Mouse (Mus musculus) embryonic facial prominence, embryonic 14.5 days (tissue): ENCODE results near the gene D1Ertd622e. TPM values are rescaled to one million over a fixed set of nuclear protein-coding genes. Genes with fewer than 3 reads are reported as not detected.

ENCODE experiments used
- ATAC-seq: fragments of 200-750 bp; cut with Nextera tagmentation; 2 replicates; pipeline ENCODE4 v1.8.0; 2017; ENCODE audit warnings: low read depth, moderate number of reproducible peaks, moderate TSS enrichment
- DNase-seq: peaks from one replicate; pipeline ENCODE4 v3.0.0-alpha.2; 2015; ENCODE audit warnings: low spot score
- H3K27ac ChIP-seq: fragments of 300-500 bp; sonication (generic); replicated peaks from 2 replicates; pipeline ENCODE4 v1.5.1; 2014; ENCODE audit warnings: low read depth, mild to moderate bottlenecking, low read length, moderate library complexity
- H3K27me3 ChIP-seq: fragments of 300-500 bp; sonication (generic); replicated peaks from 2 replicates; pipeline ENCODE4 v1.6.1; 2014; ENCODE audit warnings: low read length; ENCODE audit not compliant: control insufficient read depth, insufficient read depth
- H3K36me3 ChIP-seq: fragments of 300-500 bp; sonication (generic); 2 replicates; pipeline ENCODE4 v1.6.1; 2014; ENCODE audit warnings: low read length, mixed read lengths; ENCODE audit not compliant: control insufficient read depth, insufficient read depth
- H3K4me1 ChIP-seq: fragments of 300-500 bp; sonication (generic); 2 replicates; pipeline ENCODE4 v1.6.1; 2014; ENCODE audit warnings: antibody characterized with exemption, low read length; ENCODE audit not compliant: control insufficient read depth, insufficient read depth
- H3K4me2 ChIP-seq: fragments of 300-500 bp; sonication (generic); 2 replicates; pipeline ENCODE4 v1.6.1; 2014; ENCODE audit warnings: low read depth, mild to moderate bottlenecking, low read length, moderate library complexity, mixed read lengths
- H3K4me3 ChIP-seq: fragments of 300-500 bp; sonication (generic); 2 replicates; pipeline ENCODE4 v1.5.1; 2014; ENCODE audit warnings: low read depth, mild to moderate bottlenecking, low read length
- H3K9ac ChIP-seq: fragments of 300-500 bp; sonication (generic); 2 replicates; pipeline ENCODE4 v1.6.1; 2014; ENCODE audit warnings: low read depth, mild to moderate bottlenecking, low read length, moderate library complexity, mixed read lengths
- H3K9me3 ChIP-seq: fragments of 300-500 bp; sonication (generic); 2 replicates; pipeline ENCODE4 v1.6.1; 2016; ENCODE audit warnings: low read length; ENCODE audit not compliant: control insufficient read depth
- WGBS: fragments of 180-500 bp; shearing (Covaris S2); extraction: QIAGEN DNeasy Blood & Tissue Kit; methylation state at CpG from one replicate; pipeline ENCODE4 v1.1.7; 2014; 5-methylcytosine and 5-hydroxymethylcytosine counted together
- polyA plus RNA-seq: library from polyadenylated mRNA; unstranded; fragments of >200 nt; fragmentation: Nextera tagmentation; extraction: Ambion mirVana; gene quantifications from 2 replicates; pipeline ENCODE4 v1.2.1, GENCODE M21; 2014

D1Ertd622e gene
- polyA plus RNA-seq, 1 experiment from 2014 or later, result 19.2 TPM

DNA sequence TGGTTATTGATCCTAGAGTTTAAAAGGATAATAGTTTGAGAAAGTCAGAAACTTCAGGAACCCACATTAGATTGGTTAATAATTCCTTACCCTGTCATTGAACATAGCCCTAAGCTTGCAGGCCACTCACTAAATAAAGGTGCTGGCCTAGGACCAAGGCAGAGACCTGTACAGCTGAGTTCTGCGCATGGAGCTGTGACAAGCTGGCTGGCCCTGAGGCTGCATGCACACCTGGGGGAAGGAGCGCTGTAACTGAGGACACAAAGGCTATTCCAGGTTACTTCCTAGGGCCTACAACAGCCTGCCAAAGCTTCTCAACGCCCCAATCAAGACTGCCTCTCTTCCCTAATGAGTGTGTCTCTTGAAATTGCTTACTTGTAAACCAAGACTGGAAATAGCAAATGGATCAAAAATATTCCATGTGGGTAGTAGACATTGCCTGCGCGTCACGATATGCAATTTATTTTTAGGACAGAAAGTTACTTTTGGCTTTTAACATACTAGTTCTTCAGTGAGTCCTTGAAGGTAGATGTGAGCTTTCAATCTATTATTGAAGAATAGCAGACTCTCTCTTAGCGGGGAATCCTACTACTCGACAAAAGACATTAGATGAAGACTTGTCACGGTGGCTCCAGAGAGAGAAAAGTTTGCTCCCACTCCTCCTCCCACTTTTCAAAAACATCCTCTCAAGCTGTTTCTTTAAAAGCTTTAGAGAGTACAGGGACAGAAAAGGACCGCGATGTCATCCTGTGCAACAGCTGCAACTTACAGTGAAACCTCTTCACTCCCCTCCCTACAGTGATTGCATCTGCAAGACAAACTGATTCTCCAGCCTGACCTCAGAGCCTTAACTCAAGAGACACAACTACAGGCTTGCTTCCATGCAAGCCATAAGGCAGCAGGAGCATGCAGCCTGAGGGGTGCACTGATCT is 47.1 kb downstream of the D1Ertd622e start:
- peaks cover 3% of the 10 kb centered on the region; the same call in 1 of the 2 replicates for H3K4me1 ChIP-seq

DNA sequence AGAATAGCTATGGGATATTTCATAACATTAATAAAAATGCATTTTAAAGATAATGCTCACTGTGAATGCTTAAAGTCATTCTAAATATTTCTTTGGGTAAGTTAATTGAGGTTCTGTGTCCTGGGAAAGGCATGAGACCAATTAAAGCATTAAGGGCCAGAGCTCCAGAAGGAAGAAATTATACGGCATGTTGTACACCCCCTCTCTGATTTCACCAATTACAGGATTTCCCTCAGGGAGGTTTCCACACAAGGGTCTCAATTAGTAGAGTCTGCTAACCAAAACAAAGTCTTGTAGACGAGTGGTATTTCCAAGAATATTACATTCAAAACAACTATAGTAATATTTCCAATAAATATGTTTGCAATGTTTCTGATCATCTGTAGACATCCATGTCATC is 50.1 kb downstream of the D1Ertd622e start:
- H3K36me3 ChIP-seq, result no peaks in the 10 kb centered on the region
- H3K9me3 ChIP-seq, result no peaks in the 10 kb centered on the region
- H3K9ac ChIP-seq, result no peak overlapping the region
- DNase-seq (peak; percentile 45), ATAC-seq (peak; percentile 80; the same call in 1 of the 2 replicates)
- no peak overlapping the region for H3K27ac ChIP-seq
- peaks cover 3% of the 10 kb centered on the region; the same call in 1 of the 2 replicates for H3K4me1 ChIP-seq
- H3K4me2 ChIP-seq, result no peak overlapping the region
- no peak overlapping the region for H3K4me3 ChIP-seq
- 25% methylated on average over 2 of the region's 2 CpGs for WGBS
- H3K27me3 ChIP-seq, result no peaks in the 10 kb centered on the region

More for the DNA sequence above, 47.1 kb downstream of the D1Ertd622e start:
- no peaks in the 10 kb centered on the region for H3K27me3 ChIP-seq
- no peak for ATAC-seq
- H3K36me3 ChIP-seq, result no peaks in the 10 kb centered on the region
- DNase-seq, result no peak
- H3K27ac ChIP-seq, result no peak overlapping the region
- no peak overlapping the region for H3K4me2 ChIP-seq
- H3K9me3 ChIP-seq, result no peaks in the 10 kb centered on the region
- H3K4me3 ChIP-seq, result no peak overlapping the region
- H3K9ac ChIP-seq, result no peak overlapping the region
- WGBS, result 73% methylated on average over 11 of the region's 11 CpGs

DNA sequence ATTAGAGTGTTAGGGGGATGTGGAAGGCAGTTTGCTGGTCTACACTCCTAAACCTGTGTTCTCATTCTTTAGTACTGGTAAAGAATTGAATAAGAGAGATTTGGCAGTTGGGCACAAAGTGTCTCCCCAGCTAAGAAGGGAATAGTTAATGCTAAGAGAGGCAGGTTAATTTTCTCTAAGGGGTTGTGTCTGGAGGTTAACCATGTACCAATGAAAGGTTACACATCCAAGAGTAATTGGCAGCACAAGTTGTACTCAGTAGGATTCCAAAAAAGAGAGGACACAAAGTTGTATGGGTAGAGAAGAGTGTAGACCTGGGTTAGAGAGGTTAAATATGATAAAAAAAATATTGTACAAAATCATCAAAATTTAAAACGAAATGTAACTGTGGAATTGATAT is 58.5 kb downstream of the D1Ertd622e start:
- Histone ChIP-seq H3K27me3 (no peaks in the 10 kb centered on the region), H3K9me3 (no peaks in the 10 kb centered on the region), H3K4me2 (no peak overlapping the region), H3K36me3 (no peaks in the 10 kb centered on the region), H3K4me3 (no peak overlapping the region), H3K27ac (no peak overlapping the region), H3K9ac (no peak overlapping the region), H3K4me1 (no peaks in the 10 kb centered on the region)
- 66% methylated on average over 1 of the region's 1 CpGs for WGBS
- no peak for ATAC-seq
- DNase-seq, result no peak

GRCm38 (mm10) chr1:97600371-97600770 is 61.5 kb downstream of the D1Ertd622e start:
- Histone ChIP-seq H3K4me2 (no peak overlapping the region), H3K4me1 (no peaks in the 10 kb centered on the region), H3K36me3 (no peaks in the 10 kb centered on the region), H3K4me3 (no peak overlapping the region), H3K9me3 (no peaks in the 10 kb centered on the region), H3K27me3 (no peaks in the 10 kb centered on the region), H3K27ac (no peak overlapping the region), H3K9ac (no peak overlapping the region)
- WGBS, result 87% methylated on average over 2 of the region's 2 CpGs
- ATAC-seq (no peak), DNase-seq (no peak)

DNA sequence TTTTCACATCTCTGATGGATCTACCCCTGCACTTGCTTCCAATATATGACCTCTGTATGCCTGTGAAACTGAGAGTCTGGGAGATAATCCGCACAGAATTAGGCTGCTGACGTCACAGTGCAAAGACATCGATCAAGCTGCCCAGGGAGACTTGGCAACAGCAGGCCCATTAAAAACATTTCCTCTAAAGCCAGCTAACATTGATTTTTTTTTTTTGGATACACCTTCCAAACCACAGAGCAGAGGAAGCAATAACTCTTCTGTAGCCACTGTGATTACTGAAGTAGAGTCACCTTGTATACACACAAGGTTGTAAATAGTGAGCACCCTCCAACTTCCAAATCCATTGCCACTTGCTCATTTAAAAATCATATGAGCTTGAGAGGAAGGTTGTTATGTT is 62.8 kb downstream of the D1Ertd622e start:
- Histone ChIP-seq H3K9ac (no peak overlapping the region), H3K27ac (no peak overlapping the region), H3K36me3 (no peaks in the 10 kb centered on the region), H3K9me3 (no peaks in the 10 kb centered on the region), H3K4me1 (no peaks in the 10 kb centered on the region), H3K27me3 (no peaks in the 10 kb centered on the region), H3K4me2 (no peak overlapping the region), H3K4me3 (no peak overlapping the region)
- 68% methylated on average over 3 of the region's 3 CpGs for WGBS
- DNase-seq, result no peak
- ATAC-seq, result no peak

GRCm38 (mm10) chr1:97588561-97588960 is 73.3 kb downstream of the D1Ertd622e start:
- Histone ChIP-seq H3K9ac (no peak overlapping the region), H3K27ac (no peak overlapping the region), H3K4me2 (no peak overlapping the region), H3K36me3 (no peaks in the 10 kb centered on the region), H3K9me3 (no peaks in the 10 kb centered on the region), H3K4me3 (no peak overlapping the region), H3K27me3 (no peaks in the 10 kb centered on the region), H3K4me1 (no peaks in the 10 kb centered on the region)
- no peak for DNase-seq
- no peak for ATAC-seq
- WGBS, result 34% methylated on average over 3 of the region's 3 CpGs

DNA sequence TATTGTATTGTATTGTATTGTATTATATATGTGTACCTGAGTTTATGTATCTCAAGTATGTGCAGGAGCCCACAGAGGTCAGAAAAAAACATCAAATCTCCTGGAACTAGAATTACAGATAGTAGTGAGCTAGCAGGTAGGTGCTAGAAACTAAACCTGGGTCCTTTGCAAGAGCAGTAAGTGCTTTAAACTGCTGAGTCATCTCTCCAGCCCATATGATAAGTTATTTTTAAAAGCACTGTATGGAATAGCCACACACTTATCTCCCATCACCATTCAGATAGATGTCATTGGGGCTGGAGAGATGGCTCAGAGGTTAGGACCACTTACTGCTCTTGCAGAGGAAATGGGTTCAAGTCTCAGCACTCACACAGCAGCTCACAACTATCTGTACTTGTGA is 76.8 kb downstream of the D1Ertd622e start:
- no peak overlapping the region for H3K9ac ChIP-seq
- ATAC-seq, result no peak
- no peak overlapping the region for H3K27ac ChIP-seq
- no peaks in the 10 kb centered on the region for H3K4me1 ChIP-seq
- no peaks in the 10 kb centered on the region for H3K36me3 ChIP-seq
- DNase-seq, result no peak
- no peak overlapping the region for H3K4me2 ChIP-seq
- no peak overlapping the region for H3K4me3 ChIP-seq
- no peaks in the 10 kb centered on the region for H3K9me3 ChIP-seq
- no peaks in the 10 kb centered on the region for H3K27me3 ChIP-seq

DNA sequence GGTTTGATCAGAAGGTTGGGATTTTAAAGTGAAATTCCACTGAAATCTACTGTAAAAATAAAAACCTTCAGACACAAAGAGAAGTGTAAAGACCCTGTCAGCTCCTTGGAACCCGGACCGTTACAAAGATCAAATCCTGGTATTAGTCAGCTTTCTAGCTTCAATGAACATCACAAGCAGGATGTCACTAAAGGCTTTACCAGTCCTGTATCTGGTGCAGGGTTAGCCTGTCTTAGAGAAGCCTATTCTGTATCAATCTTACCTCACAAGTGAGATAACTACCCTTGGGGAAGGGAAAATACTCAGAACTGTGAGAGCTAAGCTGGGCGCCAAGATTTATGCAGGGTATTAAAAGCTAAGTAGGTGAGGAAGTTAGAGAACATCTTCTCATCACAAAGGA is 77.7 kb downstream of the D1Ertd622e start:
- DNase-seq, result no peak
- no peaks in the 10 kb centered on the region for H3K9me3 ChIP-seq
- ATAC-seq, result no peak

DNA sequence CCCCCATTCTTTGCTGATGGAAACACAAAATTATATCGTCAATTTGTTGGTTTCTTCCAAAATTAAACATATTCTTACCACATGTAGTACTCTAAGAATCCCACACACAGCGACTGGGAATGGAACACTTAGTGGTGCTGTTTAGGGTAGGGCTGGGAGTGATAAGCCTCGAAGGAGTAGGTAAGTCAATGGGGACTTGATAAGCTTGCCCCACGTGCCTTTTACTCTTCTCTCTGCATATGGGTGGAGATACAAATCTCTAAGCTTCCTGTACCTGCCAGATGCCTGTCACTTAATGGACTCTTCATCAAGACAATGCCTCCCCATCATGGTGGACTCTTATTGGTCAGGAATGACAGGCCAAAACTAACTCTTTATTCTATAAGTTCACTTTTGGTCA is 78.8 kb downstream of the D1Ertd622e start:
- no peaks in the 10 kb centered on the region for H3K36me3 ChIP-seq
- WGBS, result 76% methylated on average over 4 of the region's 4 CpGs

More for the DNA sequence above, 77.7 kb downstream of the D1Ertd622e start:
- no peaks in the 10 kb centered on the region for H3K36me3 ChIP-seq
- 80% methylated on average over 3 of the region's 3 CpGs for WGBS
- no peak overlapping the region for H3K4me3 ChIP-seq
- H3K27ac ChIP-seq, result no peak overlapping the region
- H3K4me1 ChIP-seq, result no peaks in the 10 kb centered on the region
- H3K27me3 ChIP-seq, result no peaks in the 10 kb centered on the region
- H3K4me2 ChIP-seq, result no peak overlapping the region
- H3K9ac ChIP-seq, result no peak overlapping the region

More for the DNA sequence above, 78.8 kb downstream of the D1Ertd622e start:
- Histone ChIP-seq H3K9me3 (no peaks in the 10 kb centered on the region), H3K4me3 (no peak overlapping the region), H3K27me3 (no peaks in the 10 kb centered on the region), H3K27ac (no peak overlapping the region), H3K4me1 (no peaks in the 10 kb centered on the region), H3K4me2 (no peak overlapping the region), H3K9ac (no peak overlapping the region)
- no peak for ATAC-seq
- DNase-seq, result no peak
